Mouse (Mus musculus) gastrocnemius, adult 18-20 months (tissue): ENCODE data around the gene Thegl. TPM values are rescaled to one million over a fixed set of nuclear protein-coding genes. Genes with fewer than 3 reads are reported as not detected.

Experiments used
- DNase-seq: peaks from one replicate; pipeline ENCODE4 v3.0.0; 2021; ENCODE audit warnings: low spot score
- total RNA-seq, 2 experiments: library from RNA; stranded (reverse); gene quantifications; 2 replicates each; pipeline ENCODE4 v1.2.3; 2021

The Thegl gene
- total RNA-seq, 2 experiments from 2014 or later = not detected

DNA sequence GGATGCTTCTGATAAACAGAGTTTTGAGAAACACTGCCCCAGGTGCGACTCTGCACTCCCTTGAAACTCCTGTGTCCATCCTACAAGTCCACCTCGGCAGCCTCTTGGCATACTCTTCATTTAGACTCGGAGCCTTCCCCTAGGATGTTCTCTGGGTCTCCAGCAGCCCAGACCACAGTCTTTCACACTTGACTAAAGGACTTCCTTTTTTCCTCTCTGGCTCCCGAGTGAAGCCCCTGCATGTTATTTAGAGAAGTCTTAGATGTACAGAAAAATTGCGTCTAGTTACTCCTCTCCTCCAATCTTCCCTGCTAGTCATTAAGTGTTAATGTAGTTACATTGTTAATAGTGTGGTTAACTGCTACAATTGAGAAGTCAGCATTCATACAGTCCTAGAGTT lies 28.5 kb downstream of the Thegl start:
- no peak for DNase-seq

GRCm38 (mm10) chr5:77052616-77053015 lies 36.8 kb downstream of the Thegl start:
- DNase-seq = no peak

GRCm38 (mm10) chr5:77056881-77057440 lies 41.1 kb downstream of the Thegl start:
- no peak for DNase-seq

DNA sequence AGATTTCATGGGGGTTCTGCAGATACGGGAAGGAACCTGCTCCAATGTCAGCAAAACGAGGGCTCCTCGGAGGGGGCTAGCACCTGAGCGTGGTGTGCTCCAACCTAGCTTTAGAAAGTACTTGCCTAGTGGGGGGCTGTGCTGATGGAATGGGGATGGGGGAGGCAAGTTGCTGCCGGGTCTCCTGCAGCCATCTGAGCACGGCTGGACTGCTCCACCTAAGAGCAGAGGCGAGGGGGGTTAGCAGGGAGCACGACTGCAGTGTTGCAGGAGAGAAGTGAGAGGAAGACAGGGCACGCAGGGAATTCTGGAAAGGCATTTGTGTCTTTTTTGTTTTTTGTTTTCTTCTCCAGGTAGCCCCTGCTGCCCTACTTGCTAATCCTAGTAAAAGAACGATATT lies 44.5 kb downstream of the Thegl start:
- DNase-seq = no peak

GRCm38 (mm10) chr5:77061372-77062038 lies 45.7 kb downstream of the Thegl start:
- peak; percentile 59 for DNase-seq

- no peak for DNase-seq
Measured at GRCm38 (mm10) chr5:77067321-77067720, 51.5 kb downstream of the Thegl start.

DNA sequence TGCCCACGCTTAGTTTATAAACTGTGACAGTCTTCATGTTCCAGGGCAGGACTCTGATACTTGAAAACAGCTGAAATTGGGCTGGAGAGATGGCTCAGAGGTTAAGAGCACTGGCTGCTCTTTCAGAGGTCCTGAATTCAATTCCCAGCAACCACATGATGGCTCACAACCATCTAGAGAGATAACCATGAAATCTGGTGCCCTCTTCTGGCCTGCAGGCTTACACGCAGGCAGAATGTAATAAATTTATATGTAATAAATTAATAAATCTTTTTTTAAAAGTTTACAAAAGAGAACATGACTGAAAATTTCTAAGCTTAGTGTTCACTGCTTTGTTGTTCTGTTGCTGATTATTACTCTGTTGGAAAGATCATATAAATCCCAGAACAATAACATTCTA lies 55.2 kb downstream of the Thegl start:
- DNase-seq = no peak

DNA sequence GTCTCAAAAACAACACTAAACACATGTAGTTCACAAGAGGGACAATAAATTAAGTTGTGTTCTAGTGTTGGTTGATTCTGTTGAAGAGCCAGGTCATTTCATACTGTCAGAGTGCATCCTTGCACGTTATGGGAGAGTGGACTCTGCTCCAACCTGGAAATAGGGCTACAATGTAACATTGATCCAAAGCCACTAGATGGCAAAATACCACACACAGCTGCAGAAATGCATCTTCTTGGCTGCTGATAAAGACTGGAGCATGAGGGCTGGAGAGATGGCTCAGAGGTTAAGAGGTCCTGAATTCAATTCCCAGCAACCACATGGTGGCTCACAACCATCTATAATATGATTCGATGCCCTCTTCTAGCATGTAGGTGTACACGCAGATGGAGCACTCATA lies 55.8 kb downstream of the Thegl start:
- DNase-seq = no peak

- no peak for DNase-seq
Measured at GRCm38 (mm10) chr5:77073794-77074193, 58.0 kb downstream of the Thegl start.

GRCm38 (mm10) chr5:77074914-77075313 lies 59.1 kb downstream of the Thegl start:
- DNase-seq = peak; percentile 35

DNA sequence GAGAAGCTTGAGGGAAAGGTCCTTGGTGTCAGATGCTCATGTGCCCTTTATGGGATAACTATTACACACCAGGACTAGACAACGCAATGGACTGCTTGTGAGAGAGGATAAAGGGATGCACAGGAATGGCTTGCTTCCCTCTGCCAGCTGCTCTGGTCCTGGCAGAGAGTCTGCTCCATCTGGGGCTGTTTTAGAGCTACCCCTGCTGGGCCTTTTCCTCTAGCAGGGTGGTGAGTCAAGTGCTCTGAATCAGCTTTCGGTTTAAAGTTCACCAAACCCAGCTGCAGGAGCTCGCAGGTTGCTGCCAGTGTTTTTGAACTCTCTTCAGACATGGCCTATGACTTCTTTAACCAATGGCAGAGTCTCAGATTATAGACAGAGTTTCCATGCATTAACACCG lies 60.1 kb downstream of the Thegl start:
- DNase-seq = no peak

DNA sequence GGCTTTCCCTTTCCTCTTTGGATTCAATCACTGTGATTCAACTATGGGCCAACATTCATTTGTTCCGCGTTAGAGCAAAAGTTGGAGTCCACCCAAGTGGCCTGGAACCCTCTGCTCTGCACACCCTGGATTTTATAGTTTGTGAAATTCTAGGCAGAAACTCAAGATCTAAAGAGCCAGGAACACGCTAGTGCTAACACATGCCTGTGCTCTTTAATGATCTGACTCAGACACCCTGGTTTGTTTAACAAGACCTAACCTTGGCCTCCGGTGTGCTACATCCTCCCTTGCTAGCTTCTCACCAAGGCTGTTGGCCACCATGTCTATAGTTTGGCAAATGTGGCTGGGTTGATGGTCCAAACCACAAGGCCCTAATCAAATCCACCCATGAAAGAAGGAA lies 64.9 kb downstream of the Thegl start:
- DNase-seq = peak; percentile 53

DNA sequence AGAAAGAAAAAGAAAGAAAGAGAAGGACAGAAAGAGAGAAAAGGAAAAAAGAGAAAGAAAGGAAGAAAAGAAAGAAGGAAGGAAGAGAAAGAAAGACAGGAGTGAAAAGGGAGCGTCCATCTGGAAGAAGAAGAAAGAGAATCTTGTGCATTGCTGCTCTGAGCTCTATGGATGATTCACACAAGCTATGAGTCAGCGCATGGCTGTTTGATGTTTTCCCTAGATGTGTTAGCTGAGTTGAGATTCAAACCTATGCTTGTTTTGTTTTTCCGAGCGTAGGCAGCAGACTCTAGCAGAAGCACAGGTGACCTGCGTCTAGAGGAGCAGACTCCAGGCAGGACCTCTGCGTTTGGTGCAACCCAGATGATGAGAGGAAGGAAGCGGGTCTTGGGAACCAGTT lies 66.9 kb downstream of the Thegl start:
- no peak for DNase-seq

GRCm38 (mm10) chr5:77084418-77084817 lies 68.6 kb downstream of the Thegl start:
- DNase-seq = no peak

DNA sequence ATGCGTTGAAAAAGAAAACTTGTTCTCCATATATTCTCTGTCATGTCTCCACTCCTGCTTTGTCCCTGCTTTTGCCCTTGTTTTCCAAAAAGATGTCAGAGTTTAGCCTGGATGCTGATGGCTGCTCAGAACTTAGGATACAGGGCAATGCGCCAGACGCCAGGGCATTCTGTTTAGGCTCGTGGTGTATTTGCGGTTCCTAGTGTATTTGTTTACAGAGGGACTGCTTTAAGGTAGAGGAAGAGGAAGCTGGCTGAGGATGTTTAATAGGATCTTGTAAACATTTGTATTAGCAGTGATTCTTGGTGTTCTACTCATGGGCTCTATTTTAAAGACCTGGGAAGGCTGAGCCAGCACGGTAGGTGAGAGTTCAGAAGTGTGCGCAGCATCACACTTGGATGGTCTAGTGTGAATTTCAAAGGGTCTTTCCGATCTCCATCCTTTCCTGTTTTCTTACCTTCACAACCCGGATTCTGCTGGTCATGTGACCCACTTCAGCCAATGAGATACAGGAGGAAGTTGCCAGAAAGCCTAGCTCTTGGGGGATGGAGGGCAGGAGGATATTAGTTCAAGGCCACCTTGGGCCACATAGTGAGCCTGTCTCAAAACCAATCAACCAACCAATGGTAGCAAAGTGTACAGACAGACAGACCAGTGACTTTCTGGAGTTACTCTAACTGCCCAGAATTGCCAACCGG lies 70.1 kb downstream of the Thegl start:
- no peak for DNase-seq

DNA sequence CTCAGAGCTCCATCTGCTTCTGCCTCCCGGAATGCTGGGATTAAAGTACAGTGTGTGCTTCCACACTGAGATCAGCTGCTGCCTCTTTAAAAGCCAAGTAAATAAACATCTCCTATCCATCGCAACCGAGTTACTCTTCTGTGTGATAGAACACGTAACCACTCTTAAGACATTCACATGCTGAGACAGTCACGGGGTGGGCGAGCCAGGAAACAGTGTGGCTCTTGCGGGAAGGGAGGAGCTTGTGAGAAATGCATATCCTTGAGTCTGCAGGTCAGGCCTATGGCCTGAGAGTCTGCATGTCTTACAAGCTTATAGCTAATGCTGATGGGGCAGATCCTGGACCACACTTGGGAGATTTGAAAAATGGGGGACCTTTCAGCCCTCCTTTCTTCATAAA lies 70.7 kb downstream of the Thegl start:
- DNase-seq = no peak

- DNase-seq = no peak
Measured at GRCm38 (mm10) chr5:77087122-77087521, 71.3 kb downstream of the Thegl start.

DNA sequence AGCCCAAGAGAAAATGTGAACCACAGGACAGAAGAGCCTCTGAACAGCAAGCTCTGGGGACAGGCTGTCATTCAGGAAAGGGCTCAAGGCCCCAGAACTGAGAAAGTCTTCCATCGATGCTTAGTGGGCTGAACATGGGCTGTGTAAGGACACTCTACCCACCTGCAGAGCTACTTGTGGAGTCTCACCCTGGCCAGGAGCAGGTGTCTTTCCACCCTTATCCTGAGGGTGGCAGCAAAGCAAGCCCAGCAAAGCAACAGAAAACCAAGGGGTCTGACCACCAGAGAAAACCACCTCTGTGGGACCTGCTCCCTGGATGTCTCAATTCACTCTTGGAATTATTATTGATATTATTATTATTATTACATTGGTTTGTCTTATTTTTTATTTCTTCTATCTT lies 73.5 kb downstream of the Thegl start:
- peak; percentile 50 for DNase-seq

GRCm38 (mm10) chr5:77089901-77090300 lies 74.1 kb downstream of the Thegl start:
- no peak for DNase-seq

DNA sequence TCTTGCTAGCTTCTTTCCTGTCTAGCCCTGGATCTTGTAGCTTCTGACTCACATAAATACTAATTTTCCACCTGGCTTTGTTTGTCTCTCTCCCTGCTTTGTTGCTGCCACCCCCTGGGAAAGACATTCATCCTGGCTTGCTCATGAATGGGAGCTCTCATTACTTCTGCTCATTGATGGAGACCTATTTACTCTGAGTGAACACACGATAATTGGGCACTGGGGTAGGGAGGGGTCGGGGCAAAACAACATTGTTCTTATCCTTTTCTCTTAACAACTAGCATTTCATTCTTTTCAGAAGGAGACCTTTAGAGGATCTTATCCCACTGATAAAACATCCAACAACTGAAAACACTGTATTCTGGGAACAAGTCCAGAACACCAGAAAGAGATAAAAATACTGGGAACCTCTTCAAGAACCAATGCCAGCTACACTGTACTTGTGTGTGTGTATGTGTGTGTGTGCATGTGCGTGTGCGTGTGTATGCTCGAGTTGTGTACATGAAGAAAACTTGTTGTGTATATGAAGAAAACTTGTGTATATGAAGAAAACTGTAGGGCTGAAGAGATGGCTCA lies 74.8 kb downstream of the Thegl start:
- no peak for DNase-seq

DNA sequence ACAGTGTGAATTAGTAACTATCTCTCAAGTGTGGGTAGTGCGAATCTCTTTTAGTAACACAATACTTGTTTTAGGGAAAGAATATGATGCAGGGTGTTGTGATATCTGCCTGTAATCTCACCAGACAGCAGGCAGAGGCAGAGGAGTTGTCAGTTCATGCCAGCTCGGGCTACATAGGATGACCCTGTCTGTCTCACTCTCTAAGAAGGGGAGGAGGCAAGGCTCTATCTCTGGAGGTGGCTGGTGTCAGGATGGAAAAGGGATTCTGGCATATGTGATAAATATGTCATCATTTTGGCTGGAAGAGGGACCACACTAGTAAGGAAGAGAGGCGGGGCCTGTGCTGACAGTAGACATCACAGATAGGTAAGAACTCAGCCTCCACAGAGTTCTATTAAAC lies 76.1 kb downstream of the Thegl start:
- no peak for DNase-seq

DNA sequence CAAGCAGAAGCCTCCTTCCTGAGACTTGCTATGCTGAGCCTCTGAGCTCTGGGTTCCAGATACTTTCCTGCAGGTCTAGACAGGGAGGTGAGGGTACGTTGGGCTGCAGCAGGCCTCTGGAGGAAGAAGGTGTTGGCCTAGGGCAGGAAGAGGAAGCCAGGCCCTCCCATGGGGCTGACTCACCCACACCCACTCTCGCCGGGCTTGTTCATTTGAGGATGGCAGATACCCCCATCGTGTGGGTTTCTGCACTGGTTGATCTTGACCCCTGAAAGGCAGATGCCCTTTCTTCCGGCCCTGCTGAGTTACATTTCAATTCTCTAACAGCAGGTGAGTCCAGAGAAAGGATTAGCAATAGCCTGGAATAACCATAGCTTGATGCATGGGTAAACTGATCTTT lies 76.7 kb downstream of the Thegl start:
- no peak for DNase-seq

- DNase-seq = no peak
Measured at GRCm38 (mm10) chr5:77093961-77094360, 78.1 kb downstream of the Thegl start.
